Mouse (Mus musculus) lung, postnatal 0 days (tissue): Measurements from ENCODE around the gene Ociad1. TPM values are rescaled to one million over a fixed set of nuclear protein-coding genes. Genes with fewer than 3 reads are reported as not detected.

Experiments used
- ATAC-seq: fragments of 200-750 bp; cut with Nextera tagmentation; 2 replicates; pipeline ENCODE4 v1.8.0; 2017; ENCODE audit warnings: moderate library complexity
- DNase-seq: peaks from one replicate; pipeline ENCODE4 v3.0.0-alpha.2; 2016; ENCODE audit warnings: low spot score
- H3K27ac ChIP-seq: fragments of 300-500 bp; sonication (generic); 2 replicates; pipeline ENCODE4 v1.5.1; 2014; ENCODE audit warnings: antibody characterized with exemption, mild to moderate bottlenecking, low read length, mixed read lengths
- H3K27me3 ChIP-seq: fragments of 300-500 bp; sonication (generic); replicated peaks from 2 replicates; pipeline ENCODE4 v1.6.1; 2014; ENCODE audit warnings: low read length, mixed read lengths; ENCODE audit not compliant: insufficient read depth
- H3K36me3 ChIP-seq: fragments of 300-500 bp; sonication (generic); 2 replicates; pipeline ENCODE4 v1.6.1; 2014; ENCODE audit warnings: low read length, mixed read lengths; ENCODE audit not compliant: insufficient read depth
- H3K4me1 ChIP-seq: fragments of 300-500 bp; sonication (generic); 2 replicates; pipeline ENCODE4 v1.6.1; 2014; ENCODE audit warnings: antibody characterized with exemption, low read depth, low read length, mixed read lengths; ENCODE audit not compliant: insufficient read depth
- H3K4me2 ChIP-seq: fragments of 300-500 bp; sonication (generic); replicated peaks from 2 replicates; pipeline ENCODE4 v1.6.1; 2014; ENCODE audit warnings: low read depth, mild to moderate bottlenecking, low read length, moderate library complexity, mixed read lengths
- H3K4me3 ChIP-seq: fragments of 300-500 bp; sonication (generic); 2 replicates; pipeline ENCODE4 v1.5.1; 2014; ENCODE audit warnings: low read depth, low read length
- H3K9ac ChIP-seq: fragments of 300-500 bp; sonication (generic); replicated peaks from 2 replicates; pipeline ENCODE4 v1.6.1; 2014; ENCODE audit warnings: low read depth, mild to moderate bottlenecking
- H3K9me3 ChIP-seq: fragments of 300-500 bp; sonication (generic); 2 replicates; pipeline ENCODE4 v1.6.1; 2016; ENCODE audit warnings: low read length, mixed read lengths
- CTCF ChIP-seq: IDR thresholded peaks from 2 replicates; pipeline ENCODE4 v1.5.1; 2016; ENCODE audit warnings: antibody characterized with exemption, mild to moderate bottlenecking
- EP300 ChIP-seq: IDR thresholded peaks from 2 replicates; pipeline ENCODE4 v1.6.1; 2016; ENCODE audit warnings: antibody characterized with exemption, mild to moderate bottlenecking, control low read depth
- WGBS: fragments of 180-500 bp; shearing (Covaris S2); extraction: QIAGEN DNeasy Blood & Tissue Kit; methylation state at CpG from one replicate; pipeline ENCODE4 v1.1.7; 2014; 5-methylcytosine and 5-hydroxymethylcytosine counted together
- polyA plus RNA-seq: library from polyadenylated mRNA; unstranded; fragments of >200 nt; fragmentation: Nextera tagmentation; extraction: Ambion mirVana; gene quantifications from 2 replicates; pipeline ENCODE4 v1.2.1, GENCODE M21; 2015

Ociad1 gene
- polyA plus RNA-seq, 1 experiment from 2014 or later = 177 TPM

DNA sequence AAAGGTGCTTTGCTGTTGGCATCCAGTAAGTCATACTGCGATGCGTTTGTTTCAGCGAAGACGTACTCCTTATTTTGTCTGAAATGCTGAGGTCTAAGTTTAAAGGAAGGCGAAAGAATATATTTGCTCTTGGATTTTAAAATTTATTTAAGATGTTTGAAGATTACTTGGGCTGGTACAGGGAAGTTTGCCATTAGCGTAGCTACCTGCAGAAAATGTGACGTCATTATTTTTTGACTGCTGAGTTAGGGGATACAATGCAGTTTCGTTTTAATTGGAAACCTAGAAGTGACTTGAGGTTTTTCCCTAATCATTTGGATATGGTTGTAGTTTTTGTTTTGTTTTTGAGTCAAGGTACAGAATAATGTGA, 859 bp downstream of the Ociad1 start:
- TF ChIP-seq EP300 = no peak
- no peak for TF ChIP-seq CTCF
- Histone ChIP-seq H3K4me2 (peak overlapping the region; percentile 63), H3K9ac (peak overlapping the region; percentile 96), H3K4me1 (no peaks in the 10 kb centered on the region), H3K9me3 (no peaks in the 10 kb centered on the region), H3K36me3 (no peaks in the 10 kb centered on the region), H3K4me3 (peak overlapping the region; percentile 97), H3K27ac (peak overlapping the region; percentile 96; the same call in 1 of the 2 replicates), H3K27me3 (no peaks in the 10 kb centered on the region)
- ATAC-seq (no peak), DNase-seq (peak; percentile 30)
- WGBS = 8% methylated on average over 8 of the region's 8 CpGs

GRCm38 (mm10) chr5:73295016-73295415, 2.4 kb downstream of the Ociad1 start:
- ATAC-seq = no peak

DNA sequence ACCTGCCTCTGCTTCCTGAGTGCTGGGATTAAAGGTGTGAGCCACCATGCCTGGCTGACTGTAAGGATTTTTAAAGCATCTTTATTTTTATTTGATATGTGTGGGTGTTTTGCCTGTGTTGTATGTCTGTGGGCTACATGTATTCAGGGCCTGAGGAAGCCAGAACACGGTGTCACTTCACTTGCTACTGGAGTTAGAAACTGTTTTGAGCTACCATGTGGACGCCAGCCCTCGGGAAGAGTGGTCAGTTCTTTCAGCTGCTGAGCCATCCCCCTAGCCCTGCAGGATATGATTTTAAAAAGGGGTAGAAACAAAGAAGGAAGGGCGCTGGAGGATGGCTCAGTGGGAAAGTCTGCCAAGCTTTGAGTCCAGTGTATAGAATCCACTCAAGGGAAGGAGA, 3.3 kb downstream of the Ociad1 start:
- H3K4me3 ChIP-seq = no peak overlapping the region
- H3K36me3 ChIP-seq = peaks cover 1% of the 10 kb centered on the region; the same call in 1 of the 2 replicates
- DNase-seq (no peak), ATAC-seq (no peak)
- H3K27ac ChIP-seq = no peak overlapping the region
- no peaks in the 10 kb centered on the region for H3K27me3 ChIP-seq
- TF ChIP-seq CTCF (no peak), EP300 (no peak)
- no peak overlapping the region for H3K4me2 ChIP-seq
- H3K4me1 ChIP-seq = no peaks in the 10 kb centered on the region
- H3K9ac ChIP-seq = no peak overlapping the region
- WGBS = 89% methylated on average over 4 of the region's 4 CpGs
- H3K9me3 ChIP-seq = no peaks in the 10 kb centered on the region

More at GRCm38 (mm10) chr5:73295016-73295415, 2.4 kb downstream of the Ociad1 start:
- TF ChIP-seq EP300 (no peak), CTCF (no peak)
- no peak overlapping the region for H3K9ac ChIP-seq
- H3K36me3 ChIP-seq = no peaks in the 10 kb centered on the region
- H3K4me3 ChIP-seq = no peak overlapping the region
- H3K27me3 ChIP-seq = no peaks in the 10 kb centered on the region
- H3K9me3 ChIP-seq = no peaks in the 10 kb centered on the region
- no peak overlapping the region for H3K27ac ChIP-seq
- H3K4me2 ChIP-seq = no peak overlapping the region
- 95% methylated on average over 7 of the region's 7 CpGs for WGBS
- no peak for DNase-seq
- no peaks in the 10 kb centered on the region for H3K4me1 ChIP-seq

DNA sequence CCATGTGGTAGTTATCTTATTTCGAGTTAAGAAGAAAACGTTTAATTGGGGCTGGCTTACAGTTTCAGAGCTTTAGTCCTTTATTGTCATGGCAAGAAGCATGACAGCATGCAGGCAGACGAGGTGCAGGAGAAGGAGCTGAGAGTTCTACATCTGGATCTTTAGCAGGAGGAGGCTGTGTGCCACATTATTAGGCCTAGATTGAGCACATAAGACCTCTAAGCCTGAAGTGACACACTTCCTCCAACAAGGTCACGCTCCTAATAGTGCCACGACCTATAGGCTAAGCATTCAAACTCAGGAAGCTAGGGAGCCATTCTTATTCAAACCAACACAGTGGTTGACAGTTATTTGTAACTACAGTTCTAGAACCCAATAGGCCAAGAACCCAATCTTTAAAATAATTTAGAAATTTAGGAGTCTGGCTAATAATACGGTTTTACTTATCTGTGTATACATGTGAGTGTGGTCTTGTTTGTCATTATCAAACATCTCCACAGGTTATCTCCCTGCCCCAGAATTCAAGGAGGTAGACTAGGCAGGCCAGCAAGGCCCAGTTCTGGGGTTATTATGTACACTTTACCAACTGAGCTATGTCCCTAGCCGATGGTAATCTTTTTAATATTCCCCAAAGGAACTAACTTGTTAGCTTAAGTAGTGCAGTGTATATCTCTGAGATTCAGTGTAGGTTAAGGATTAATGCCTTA, 9.2 kb downstream of the Ociad1 start:
- Histone ChIP-seq H3K9ac (no peak overlapping the region), H3K27ac (no peak overlapping the region), H3K4me3 (no peak overlapping the region), H3K27me3 (no peaks in the 10 kb centered on the region), H3K4me2 (no peak overlapping the region), H3K9me3 (no peaks in the 10 kb centered on the region), H3K4me1 (no peaks in the 10 kb centered on the region), H3K36me3 (peaks cover 28% of the 10 kb centered on the region; the same call in 1 of the 2 replicates)
- ATAC-seq = no peak
- TF ChIP-seq EP300 (no peak), CTCF (no peak)
- WGBS = 86% methylated on average over 7 of the region's 7 CpGs
- DNase-seq = no peak

- no peak for ATAC-seq
These were observed 11.9 kb downstream of the Ociad1 start for GRCm38 (mm10) chr5:73304507-73304906.

GRCm38 (mm10) chr5:73306486-73306885, 13.9 kb downstream of the Ociad1 start:
- Histone ChIP-seq H3K36me3 (peaks cover 42% of the 10 kb centered on the region; the same call in 1 of the 2 replicates), H3K27ac (no peak overlapping the region)

More at GRCm38 (mm10) chr5:73304507-73304906, 11.9 kb downstream of the Ociad1 start:
- Histone ChIP-seq H3K27me3 (no peaks in the 10 kb centered on the region), H3K9ac (no peak overlapping the region), H3K4me3 (no peak overlapping the region), H3K4me1 (no peaks in the 10 kb centered on the region), H3K4me2 (no peak overlapping the region), H3K9me3 (no peaks in the 10 kb centered on the region), H3K27ac (no peak overlapping the region), H3K36me3 (peaks cover 42% of the 10 kb centered on the region; the same call in 1 of the 2 replicates)
- TF ChIP-seq CTCF (no peak), EP300 (no peak)
- WGBS = 75% methylated on average over 12 of the region's 12 CpGs
- no peak for DNase-seq

More at GRCm38 (mm10) chr5:73306486-73306885, 13.9 kb downstream of the Ociad1 start:
- no peak for DNase-seq
- WGBS = 89% methylated on average over 6 of the region's 6 CpGs
- Histone ChIP-seq H3K4me3 (no peak overlapping the region), H3K4me2 (no peak overlapping the region), H3K9ac (no peak overlapping the region), H3K9me3 (no peaks in the 10 kb centered on the region), H3K4me1 (no peaks in the 10 kb centered on the region), H3K27me3 (no peaks in the 10 kb centered on the region)
- no peak for ATAC-seq
- TF ChIP-seq CTCF (no peak), EP300 (no peak)
